Mouse (Mus musculus) splenic B cell, adult 2 months (primary cell): Measurements from ENCODE around the gene Zc3h7b.

Experiments used
- DNase-seq: peaks from one replicate; pipeline ENCODE4 v3.0.0-alpha.2; 2011; ENCODE audit warnings: low read depth, low spot score
- H3K27me3 ChIP-seq: 2 replicates; pipeline ENCODE4 v1.6.1; 2012; ENCODE audit warnings: mild to moderate bottlenecking, low read length, moderate library complexity, mixed read lengths; ENCODE audit not compliant: control insufficient read depth, poor library complexity, insufficient read depth, severe bottlenecking
- H3K36me3 ChIP-seq: 2 replicates; pipeline ENCODE4 v1.6.1; 2012; ENCODE audit warnings: mild to moderate bottlenecking, low read length, moderate library complexity, mixed read lengths; ENCODE audit not compliant: control insufficient read depth, poor library complexity, insufficient read depth, severe bottlenecking

Zc3h7b gene

DNA sequence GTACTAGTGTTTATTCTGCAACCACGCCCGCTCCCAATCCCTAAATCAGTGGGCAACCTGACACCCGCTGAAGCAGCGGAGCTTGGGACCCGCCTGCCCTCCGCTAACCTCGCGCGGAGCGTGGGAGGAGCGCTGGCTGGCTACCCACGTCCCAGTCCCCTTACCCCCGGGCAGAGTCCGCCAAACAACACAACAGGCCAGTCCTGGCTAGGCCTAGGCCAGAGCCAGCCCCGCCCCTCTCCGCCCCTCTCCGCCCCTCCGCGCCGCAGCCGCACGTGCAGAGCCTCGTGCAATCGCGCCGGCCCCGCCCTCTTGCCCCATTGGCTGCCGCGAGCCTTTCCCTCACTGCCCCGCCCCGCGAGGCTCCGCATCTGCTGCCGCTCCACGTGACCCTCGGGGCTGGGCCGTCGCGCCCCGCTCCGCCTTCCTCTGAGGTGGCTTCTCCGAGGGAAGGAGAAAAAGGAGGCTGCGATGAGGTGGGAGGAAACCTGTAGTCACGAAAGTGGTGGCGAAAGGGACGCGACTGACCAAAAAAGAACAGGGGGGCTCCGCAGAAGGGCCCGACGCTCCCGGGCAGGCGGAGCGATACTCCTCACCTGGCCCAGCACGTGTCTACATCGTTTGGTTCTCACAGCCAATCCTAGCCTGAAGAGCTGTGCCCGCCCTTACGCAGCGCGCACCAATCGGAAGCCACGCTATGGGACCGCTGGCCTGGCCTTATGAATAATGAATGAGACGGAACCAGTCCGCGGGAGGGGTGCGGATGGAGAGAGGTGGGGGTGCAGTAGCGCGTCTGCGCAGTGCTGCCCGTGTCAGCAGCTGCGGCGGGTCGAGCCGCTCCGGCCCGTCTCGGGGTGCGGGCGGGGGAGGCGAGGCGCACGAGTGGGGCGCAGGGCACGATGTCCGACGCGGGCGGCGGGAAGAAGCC lies 66.1 kb downstream of the Zc3h7b start:
- H3K36me3 ChIP-seq: no peaks in the 10 kb centered on the region
- DNase-seq: peak; percentile 99
- no peaks in the 10 kb centered on the region for H3K27me3 ChIP-seq

DNA sequence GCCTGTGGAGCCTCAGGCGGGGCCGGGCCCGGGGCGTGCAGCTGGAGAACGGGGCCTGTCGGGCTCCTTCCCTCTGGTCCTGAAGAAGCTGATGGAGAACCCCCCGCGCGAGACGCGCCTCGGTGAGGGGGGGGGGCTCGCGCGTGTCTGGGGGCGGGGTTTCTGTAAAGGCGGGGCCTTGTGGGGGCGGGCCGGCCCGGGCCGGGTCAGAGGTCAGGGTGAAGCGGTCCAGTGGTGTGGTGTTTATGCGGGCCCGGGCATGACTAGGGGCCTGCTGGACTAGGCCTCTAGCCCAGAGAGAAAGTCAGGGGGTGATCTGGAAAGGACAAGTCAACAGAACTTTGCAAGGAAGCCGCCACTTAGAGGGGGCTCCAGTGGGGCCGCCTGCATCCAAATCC lies 66.7 kb downstream of the Zc3h7b start:
- no peaks in the 10 kb centered on the region; the same call in 1 of the 2 replicates for H3K36me3 ChIP-seq
- DNase-seq: no peak
- no peaks in the 10 kb centered on the region for H3K27me3 ChIP-seq

DNA sequence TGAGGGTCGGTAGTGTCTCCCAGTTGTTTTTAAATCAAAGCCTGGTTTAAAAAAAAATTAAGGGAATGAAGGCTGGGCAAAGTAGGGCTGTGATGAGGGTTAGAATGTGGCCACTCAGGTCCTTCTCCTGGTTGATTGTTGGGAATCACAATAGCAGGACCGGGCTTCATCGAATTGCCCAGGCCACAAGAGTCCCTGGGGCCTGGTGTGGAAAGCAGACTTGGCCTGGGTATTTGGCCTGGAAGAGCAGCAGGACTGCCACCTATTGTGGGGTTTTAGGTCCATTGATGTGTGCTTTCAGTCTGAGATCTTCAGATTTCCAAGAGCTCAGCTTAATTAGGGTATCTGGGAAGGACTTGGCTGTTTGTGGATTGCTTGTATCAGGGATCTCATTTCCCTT lies 67.4 kb downstream of the Zc3h7b start:
- no peak for DNase-seq
- no peaks in the 10 kb centered on the region; the same call in 1 of the 2 replicates for H3K36me3 ChIP-seq
- H3K27me3 ChIP-seq: no peaks in the 10 kb centered on the region

DNA sequence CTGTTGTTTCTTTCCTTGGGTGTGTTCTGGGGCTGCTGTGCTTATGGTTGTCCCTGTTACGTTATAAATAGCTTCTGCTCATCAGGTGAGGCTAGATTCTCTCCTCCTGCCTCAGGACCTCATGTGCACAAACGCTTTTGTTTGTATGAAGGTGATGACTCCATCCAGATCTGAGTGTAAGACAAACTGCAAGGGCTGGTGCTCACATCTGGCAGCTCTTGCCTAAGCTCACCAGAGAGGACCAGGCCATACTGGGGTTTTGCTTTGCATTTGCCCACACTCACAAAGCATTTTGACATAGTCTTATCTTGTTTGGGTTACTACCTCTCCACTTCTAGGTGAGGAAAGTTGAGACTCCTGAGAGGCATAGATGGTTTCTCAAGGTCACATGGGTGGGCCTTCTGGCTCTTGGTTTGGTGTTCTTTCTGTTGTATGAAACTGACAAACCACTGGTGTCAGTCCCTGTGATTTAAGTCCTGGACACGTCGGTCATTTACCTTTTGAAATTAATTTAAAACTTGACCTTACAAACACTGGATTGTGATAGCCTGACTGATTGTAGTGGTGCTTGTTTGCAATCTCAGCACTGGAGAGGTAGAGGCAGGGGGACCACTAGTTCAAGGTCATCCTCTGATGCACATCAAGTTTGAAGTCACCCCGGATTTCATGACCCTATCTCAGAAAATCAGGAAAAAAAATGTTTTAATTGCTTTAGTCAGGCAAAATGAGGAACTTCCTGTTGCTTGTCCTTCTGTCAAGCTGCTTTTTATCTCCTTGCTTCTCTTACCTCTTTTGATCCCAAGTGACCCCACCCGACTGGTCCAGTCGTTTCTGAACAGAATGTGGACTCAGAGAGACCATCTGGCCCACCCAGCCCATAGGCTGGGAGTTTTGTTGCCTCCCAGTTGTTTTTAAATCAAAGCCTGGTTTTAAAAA lies 68.1 kb downstream of the Zc3h7b start:
- H3K27me3 ChIP-seq: no peaks in the 10 kb centered on the region
- no peaks in the 10 kb centered on the region; the same call in 1 of the 2 replicates for H3K36me3 ChIP-seq
- no peak for DNase-seq

DNA sequence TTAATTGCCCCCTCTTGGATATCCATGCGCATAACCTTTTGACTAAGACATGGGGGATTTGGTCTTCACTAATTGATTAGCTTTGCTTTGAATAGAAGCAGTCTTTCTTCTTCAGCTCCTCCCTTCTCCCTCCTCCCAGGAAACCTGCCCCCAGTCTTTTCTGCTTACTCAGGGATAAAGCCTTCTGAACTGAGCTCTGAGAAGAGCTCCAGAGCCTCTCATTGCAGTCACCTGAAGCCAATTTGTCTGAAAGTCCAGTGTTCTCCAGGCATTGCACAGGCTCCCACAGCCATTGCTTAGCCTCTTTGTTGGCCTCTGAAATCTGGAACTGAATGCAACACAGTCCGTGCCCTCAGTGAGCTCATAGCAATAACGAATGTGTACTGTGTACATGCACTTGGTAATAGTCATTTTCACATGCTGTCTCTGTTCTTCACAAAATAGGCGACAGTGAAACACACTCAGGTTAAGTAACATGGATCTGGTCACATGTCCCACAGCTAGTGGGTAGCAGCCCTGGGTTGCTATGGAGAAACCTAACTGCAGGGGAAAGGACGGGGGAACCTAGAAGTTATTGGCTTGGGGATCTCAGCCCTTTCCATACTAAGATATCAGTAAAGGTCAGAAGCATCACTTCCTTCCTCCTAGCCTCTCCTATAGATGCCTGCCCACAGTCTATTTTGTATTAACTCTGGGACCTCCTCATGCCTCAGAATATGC lies 69.3 kb downstream of the Zc3h7b start:
- no peaks in the 10 kb centered on the region for H3K27me3 ChIP-seq
- no peak for DNase-seq

DNA sequence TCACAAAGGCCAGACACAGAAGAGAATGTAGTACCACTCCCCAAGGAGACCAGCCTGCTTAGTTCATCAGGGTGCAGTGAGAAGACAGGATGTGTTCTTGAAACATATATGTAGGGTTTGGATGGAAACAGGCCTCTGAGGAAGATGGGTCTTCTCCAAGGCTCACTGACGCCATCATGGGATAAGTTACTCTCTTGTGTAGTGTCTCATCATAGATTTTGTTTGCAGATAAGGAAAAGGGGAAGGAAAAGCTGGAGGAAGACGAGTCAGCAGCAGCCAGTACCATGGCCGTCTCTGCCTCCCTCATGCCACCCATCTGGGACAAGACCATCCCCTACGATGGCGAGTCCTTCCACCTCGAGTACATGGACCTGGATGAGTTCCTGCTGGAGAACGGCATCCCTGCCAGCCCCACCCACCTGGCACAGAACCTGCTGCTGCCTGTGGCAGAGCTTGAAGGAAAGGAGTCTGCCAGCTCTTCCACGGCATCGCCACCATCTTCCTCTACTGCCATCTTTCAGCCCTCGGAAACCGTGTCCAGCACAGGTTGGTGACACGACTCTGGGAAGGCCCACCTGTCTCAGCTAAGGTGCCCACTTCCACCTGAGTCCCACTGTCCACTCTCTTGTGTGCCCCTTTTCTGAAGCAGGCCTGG lies 70.0 kb downstream of the Zc3h7b start:
- DNase-seq: no peak
- H3K36me3 ChIP-seq: no peaks in the 10 kb centered on the region; the same call in 1 of the 2 replicates

More for the DNA sequence above, 69.3 kb downstream of the Zc3h7b start:
- no peaks in the 10 kb centered on the region; the same call in 1 of the 2 replicates for H3K36me3 ChIP-seq

DNA sequence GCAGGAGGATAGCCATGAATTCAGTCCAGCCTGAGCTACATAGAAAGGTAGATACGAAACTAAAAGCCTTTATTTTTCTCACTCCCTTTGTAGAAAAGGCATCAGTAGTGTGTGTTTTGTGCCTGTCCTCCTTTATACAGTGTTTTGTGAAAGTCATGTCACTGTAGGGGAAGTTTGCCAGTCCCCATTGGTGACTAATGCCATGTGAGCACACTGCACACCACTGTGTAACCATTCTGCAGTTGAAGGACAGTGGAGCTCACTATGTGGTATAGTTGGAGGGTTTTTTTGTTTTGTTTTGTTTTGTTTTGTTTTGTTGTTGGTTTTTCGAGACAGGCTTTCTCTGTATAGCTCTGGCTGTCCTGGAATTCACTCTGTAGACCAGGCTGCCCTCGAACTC lies 73.5 kb downstream of the Zc3h7b start:
- Histone ChIP-seq H3K27me3 (no peaks in the 10 kb centered on the region), H3K36me3 (peaks cover 3% of the 10 kb centered on the region; the same call in 1 of the 2 replicates)
- DNase-seq: no peak

More for the DNA sequence above, 70.0 kb downstream of the Zc3h7b start:
- H3K27me3 ChIP-seq: no peaks in the 10 kb centered on the region

DNA sequence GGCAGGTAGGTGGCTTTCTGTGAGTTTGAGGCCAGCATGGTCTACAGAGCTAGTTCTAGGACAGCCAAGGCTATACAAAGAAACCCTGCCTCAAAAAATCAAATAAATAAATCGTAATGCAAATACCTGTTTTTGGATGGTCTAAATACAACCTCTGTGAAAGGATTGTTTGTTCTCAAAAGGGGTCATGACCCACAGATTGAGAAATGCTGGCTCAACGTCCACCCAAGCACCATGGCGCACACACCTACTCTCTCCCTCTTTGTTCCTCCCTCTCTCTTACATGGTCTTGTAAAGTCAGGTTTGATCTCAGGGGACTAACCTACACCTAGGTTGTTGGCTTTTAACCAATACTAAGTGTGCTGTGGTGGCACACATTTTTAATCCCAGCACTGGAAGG lies 77.8 kb downstream of the Zc3h7b start:
- no peak for DNase-seq
- Histone ChIP-seq H3K36me3 (0 out of 2 replicates have a peak, but pooled peaks cover 9% of the 10 kb centered on the region), H3K27me3 (no peaks in the 10 kb centered on the region)

DNA sequence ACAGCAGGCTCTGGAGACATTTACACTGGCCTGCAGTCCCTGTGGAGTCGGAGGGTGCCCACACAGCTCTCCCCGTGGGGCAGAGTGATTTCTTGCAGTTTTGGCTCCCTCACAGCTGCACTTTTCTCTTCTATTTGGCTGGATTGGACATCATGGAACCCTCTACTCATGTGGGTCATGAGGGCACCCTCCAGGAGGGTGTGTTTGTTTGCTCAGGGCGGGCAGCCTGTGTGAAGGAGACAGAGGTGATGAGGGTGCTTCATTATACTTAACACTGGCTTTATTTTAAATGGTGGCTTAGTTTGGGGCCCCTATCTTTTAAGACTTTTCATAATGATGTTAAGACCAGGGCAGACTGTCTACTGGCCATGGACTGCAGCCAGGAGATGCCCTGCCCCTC lies 80.0 kb downstream of the Zc3h7b start:
- no peak for DNase-seq
- no peaks in the 10 kb centered on the region; the same call in 1 of the 2 replicates for H3K27me3 ChIP-seq
- H3K36me3 ChIP-seq: 0 out of 2 replicates have a peak, but pooled peaks cover 11% of the 10 kb centered on the region

DNA sequence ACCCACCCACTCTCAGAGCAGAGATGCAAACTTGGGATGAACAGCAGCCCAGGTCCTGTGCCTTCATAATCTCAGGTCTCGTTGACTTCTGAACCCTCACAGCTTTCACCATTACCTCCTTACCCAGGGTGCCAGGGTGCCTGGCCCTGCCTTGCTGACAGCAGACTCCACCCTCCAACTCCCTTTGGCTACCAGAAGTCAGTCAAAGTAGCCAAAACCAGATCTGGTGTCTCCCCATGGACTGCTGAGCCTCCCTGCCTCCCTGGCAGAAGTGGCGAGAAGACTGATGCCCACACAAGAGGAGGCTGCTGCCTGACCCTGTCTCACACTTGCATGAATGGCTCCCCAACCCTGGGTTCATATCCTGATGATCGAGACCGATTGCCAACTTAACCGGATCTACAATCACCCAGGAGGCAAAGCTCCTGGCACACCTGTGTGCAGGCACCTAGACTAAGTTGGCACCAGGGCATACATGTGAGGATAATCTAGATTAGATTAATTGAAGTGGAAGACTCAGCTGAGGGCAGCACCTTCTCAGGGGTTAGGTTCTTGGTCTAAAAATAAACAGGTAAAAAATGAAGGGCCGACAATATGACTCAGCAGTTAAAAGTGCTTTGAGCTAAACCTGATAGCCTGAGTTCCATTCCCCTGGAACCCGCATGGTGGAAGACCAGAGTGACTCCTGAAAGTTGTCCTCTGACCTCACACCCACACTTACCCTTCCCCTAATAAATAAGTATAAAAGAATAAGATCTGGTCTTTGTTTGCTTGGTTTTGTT lies 83.8 kb downstream of the Zc3h7b start:
- H3K36me3 ChIP-seq: 0 out of 2 replicates have a peak, but pooled peaks cover 8% of the 10 kb centered on the region
- no peaks in the 10 kb centered on the region; the same call in 1 of the 2 replicates for H3K27me3 ChIP-seq
- no peak for DNase-seq

DNA sequence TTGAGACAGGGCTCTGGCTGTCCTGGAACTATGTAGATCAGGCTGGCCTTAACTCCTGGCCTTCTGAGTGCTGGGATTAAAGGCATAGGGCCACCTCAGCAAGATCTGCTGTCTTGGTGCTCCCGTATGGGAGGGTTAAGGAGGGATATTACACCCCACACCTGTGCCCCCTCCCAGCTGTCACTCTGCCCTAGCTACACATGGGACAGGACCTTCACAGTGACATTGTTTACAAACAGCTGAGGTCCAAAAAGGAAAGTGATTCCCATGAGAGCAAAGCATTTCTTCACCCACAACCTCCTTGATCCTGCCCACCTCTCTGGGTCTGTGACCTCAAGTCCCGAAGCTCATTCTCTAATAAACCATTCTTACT lies 84.3 kb downstream of the Zc3h7b start:
- no peak for DNase-seq
- Histone ChIP-seq H3K36me3 (0 out of 2 replicates have a peak, but pooled peaks cover 8% of the 10 kb centered on the region), H3K27me3 (no peaks in the 10 kb centered on the region; the same call in 1 of the 2 replicates)

DNA sequence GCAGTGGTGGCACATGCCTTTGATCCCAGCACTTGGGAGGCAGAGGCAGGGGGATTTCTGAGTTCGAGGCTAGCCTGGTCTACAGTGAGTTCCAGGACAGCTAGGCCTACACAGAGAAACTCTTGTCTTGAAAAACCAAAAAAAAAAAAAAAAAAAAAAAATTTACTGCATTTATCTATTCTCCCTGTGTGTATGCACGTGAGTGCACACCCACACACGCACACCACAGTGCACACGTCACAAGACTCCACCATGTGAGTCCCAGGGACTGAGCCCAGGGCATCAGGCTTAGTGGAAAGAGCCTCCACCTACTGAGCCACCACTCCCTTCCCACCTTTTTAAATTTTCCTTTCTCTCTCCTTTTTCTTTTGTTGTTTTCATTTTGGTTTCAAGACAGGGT lies 85.7 kb downstream of the Zc3h7b start:
- 0 out of 2 replicates have a peak, but pooled peaks cover 8% of the 10 kb centered on the region for H3K36me3 ChIP-seq
- no peaks in the 10 kb centered on the region; the same call in 1 of the 2 replicates for H3K27me3 ChIP-seq
- no peak for DNase-seq
